Mouse (Mus musculus): ENCODE measurements around the gene Rps6kb1. TPM values are rescaled to one million over a fixed set of nuclear protein-coding genes. Genes with fewer than 3 reads are reported as not detected.
A peak's percentile ranks its signal among the peaks of the same experiment; 100 is the strongest.

Gene Rps6kb1
- total and polyA plus RNA-seq, 3 experiments, result 39.3 to 73.6 (median 49.4) TPM

- TF ChIP-seq TCF12 (IDR thresholded peaks at IDR 0.05; ENCODE audit: low read depth, low read length) (no peak), MEF2A (IDR thresholded peaks at IDR 0.05; ENCODE audit: extremely low read depth, insufficient replicate concordance, low read depth, low read length, poor library complexity, severe bottlenecking) (no peak), MAX (IDR thresholded peaks at IDR 0.05; ENCODE audit: low read length) (no peak), ELF1 (IDR thresholded peaks at IDR 0.05; ENCODE audit: low read depth, low read length) (no peak), TBP (IDR thresholded peaks at IDR 0.05; ENCODE audit: low read depth, low read length) (no peak), CTCF (IDR thresholded peaks at IDR 0.05 in 2 of 3, conservative IDR thresholded peaks at IDR 0.05 in 1 of 3; ENCODE audit: control insufficient read depth in 1 of 3, insufficient read depth in 1 of 3, low read depth in 2 of 3, low read length in 3 of 3, poor library complexity in 1 of 3, severe bottlenecking in 1 of 3) (no peak), TAL1 (IDR thresholded peaks at IDR 0.05; ENCODE audit: low read length) (no peak), POLR2AphosphoS5 (IDR thresholded peaks at IDR 0.05; ENCODE audit: borderline replicate concordance, low read depth, low read length) (no peak), MAZ (IDR thresholded peaks at IDR 0.05; ENCODE audit: low read depth, low read length) (no peak), ZKSCAN1 (IDR thresholded peaks at IDR 0.05; ENCODE audit: low read depth, low read length) (no peak), E2F4 (IDR thresholded peaks at IDR 0.05; ENCODE audit: borderline replicate concordance, low read depth, low read length) (no peak), SMC3 (IDR thresholded peaks at IDR 0.05; ENCODE audit: low read depth, low read length) (no peak), GATA1 (IDR thresholded peaks at IDR 0.05; ENCODE audit: low read depth, low read length) (no peak), ZNF384 (IDR thresholded peaks at IDR 0.05; ENCODE audit: low read depth, low read length) (no peak), BHLHE40 (IDR thresholded peaks at IDR 0.05; ENCODE audit: borderline replicate concordance, low read depth, low read length) (no peak), POLR2A (IDR thresholded peaks at IDR 0.05; ENCODE audit: control insufficient read depth in 1 of 2, insufficient read depth in 1 of 2, low read depth in 1 of 2, low read length in 2 of 2, poor library complexity in 1 of 2) (no peak), GABPA (IDR thresholded peaks at IDR 0.05; ENCODE audit: low read depth, low read length) (no peak), MAFK (IDR thresholded peaks at IDR 0.05; ENCODE audit: borderline replicate concordance, low read depth, low read length) (no peak)
- no peak for DNase-seq (ENCODE audit: low read depth, low spot score)
- no peaks in the 10 kb centered on the region for H3K27me3 ChIP-seq (ENCODE audit: control insufficient read depth in 1 of 2, insufficient read depth in 2 of 2, low read length in 2 of 2)
- H3K27ac ChIP-seq (ENCODE audit: control insufficient read depth, low read depth, low read length), result no peak overlapping the region
- no peak overlapping the region for H3K9ac ChIP-seq (ENCODE audit: control insufficient read depth, low read depth, low read length, poor library complexity, severe bottlenecking)
- no peaks in the 10 kb centered on the region for H3K9me3 ChIP-seq (replicated peaks; ENCODE audit: insufficient read depth, low read length)
- no peaks in the 10 kb centered on the region for H3K79me2 ChIP-seq (ENCODE audit: control insufficient read depth, insufficient read depth, low read length, poor library complexity)
- peaks cover 0 to 14% of the 10 kb centered on the region in 2 experiments; a peak in 2 of 4 replicates for H3K4me1 ChIP-seq (ENCODE audit: control insufficient read depth in 1 of 2, insufficient read depth in 2 of 2, low read length in 2 of 2)
- no peak overlapping the region for H3K4me3 ChIP-seq (ENCODE audit: control insufficient read depth in 1 of 2, insufficient read depth in 1 of 2, low read depth in 2 of 2, low read length in 2 of 2)
- peaks cover 0 to 10% of the 10 kb centered on the region in 2 experiments; a peak in 2 of 4 replicates for H3K36me3 ChIP-seq (ENCODE audit: control insufficient read depth in 1 of 2, insufficient read depth in 2 of 2, low read length in 2 of 2)
Measured at GRCm38 (mm10) chr11:86573646-86574231, 29.1 kb upstream of the Rps6kb1 start.

GRCm38 (mm10) chr11:86572623-86573022 lies 28.0 kb upstream of the Rps6kb1 start:
- peaks cover 0 to 9% of the 10 kb centered on the region in 2 experiments; a peak in 2 of 4 replicates for H3K4me1 ChIP-seq (ENCODE audit: control insufficient read depth in 1 of 2, insufficient read depth in 2 of 2, low read length in 2 of 2)
- no peak for TF ChIP-seq GABPA (IDR thresholded peaks at IDR 0.05; ENCODE audit: low read depth, low read length)
- TF ChIP-seq RAD21 (IDR thresholded peaks at IDR 0.05; ENCODE audit: low read depth, low read length), result peak; percentile 44
- TF ChIP-seq CTCF (IDR thresholded peaks at IDR 0.05 in 2 of 3, conservative IDR thresholded peaks at IDR 0.05 in 1 of 3; ENCODE audit: control insufficient read depth in 1 of 3, insufficient read depth in 1 of 3, low read depth in 2 of 3, low read length in 3 of 3, poor library complexity in 1 of 3, severe bottlenecking in 1 of 3), result peak in 2 of 3 experiments; percentile 7 to 51; a peak in 2 of 6 replicates
- TF ChIP-seq ZC3H11A (IDR thresholded peaks at IDR 0.05; ENCODE audit: low read depth, low read length), result peak; percentile 64
- no peak for TF ChIP-seq SIN3A (IDR thresholded peaks at IDR 0.05; ENCODE audit: low read length)
- TF ChIP-seq SMC3 (IDR thresholded peaks at IDR 0.05; ENCODE audit: low read depth, low read length), result peak; percentile 75
- H3K27ac ChIP-seq (ENCODE audit: control insufficient read depth, low read depth, low read length), result no peak overlapping the region
- no peaks in the 10 kb centered on the region for H3K79me2 ChIP-seq (ENCODE audit: control insufficient read depth, insufficient read depth, low read length, poor library complexity)
- no peaks in the 10 kb centered on the region for H3K9me3 ChIP-seq (replicated peaks; ENCODE audit: insufficient read depth, low read length)
- H3K36me3 ChIP-seq (ENCODE audit: control insufficient read depth in 1 of 2, insufficient read depth in 2 of 2, low read length in 2 of 2), result peaks cover 0 to 6% of the 10 kb centered on the region in 2 experiments; a peak in 2 of 4 replicates
- H3K9ac ChIP-seq (ENCODE audit: control insufficient read depth, low read depth, low read length, poor library complexity, severe bottlenecking), result no peak overlapping the region
- no peaks in the 10 kb centered on the region for H3K27me3 ChIP-seq (ENCODE audit: control insufficient read depth in 1 of 2, insufficient read depth in 2 of 2, low read length in 2 of 2)
- DNase-seq (ENCODE audit: low read depth, low spot score), result no peak
- no peak overlapping the region for H3K4me3 ChIP-seq (ENCODE audit: control insufficient read depth in 1 of 2, insufficient read depth in 1 of 2, low read depth in 2 of 2, low read length in 2 of 2)
